Mouse (Mus musculus) adrenal gland, adult 2 months (tissue): ENCODE data around the gene Pck2. TPM values are rescaled to one million over a fixed set of nuclear protein-coding genes. Genes with fewer than 3 reads are reported as not detected.

Source experiments
- DNase-seq: peaks from one replicate; pipeline ENCODE4 v3.0.0; 2021
- polyA plus RNA-seq: library from polyadenylated mRNA; depleted of rRNA; stranded (reverse); fragments of >200 nt; gene quantifications from 2 replicates; pipeline ENCODE4 v1.2.3, GENCODE M21; 2012
- total RNA-seq, 2 experiments: library from RNA; stranded (reverse); gene quantifications; 2 replicates each; pipeline ENCODE4 v1.2.3; 2021

The Pck2 gene
- total and polyA plus RNA-seq, 3 experiments, result 21.3 to 50.9 (median 28.6) TPM

DNA sequence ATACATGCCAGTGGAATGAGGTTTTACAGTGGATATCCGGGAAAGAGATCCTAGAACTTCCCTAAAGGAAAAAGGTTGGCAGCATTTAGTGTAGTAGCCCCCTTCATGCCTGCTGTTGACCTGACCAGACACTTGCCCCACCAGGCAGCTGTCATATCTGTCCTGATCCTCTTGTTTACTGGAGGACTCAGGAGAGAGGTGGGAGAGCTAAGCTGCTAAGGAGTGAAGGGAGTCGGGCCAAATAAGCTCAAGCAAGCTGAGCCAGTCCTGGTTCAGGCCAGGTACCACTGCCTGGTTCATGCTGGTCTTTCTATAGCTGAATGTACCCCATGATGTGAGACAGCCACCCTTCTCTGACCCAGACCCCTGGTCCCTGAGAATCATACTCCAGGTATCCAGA, 13.4 kb upstream of the Pck2 start:
- no peak for DNase-seq

DNA sequence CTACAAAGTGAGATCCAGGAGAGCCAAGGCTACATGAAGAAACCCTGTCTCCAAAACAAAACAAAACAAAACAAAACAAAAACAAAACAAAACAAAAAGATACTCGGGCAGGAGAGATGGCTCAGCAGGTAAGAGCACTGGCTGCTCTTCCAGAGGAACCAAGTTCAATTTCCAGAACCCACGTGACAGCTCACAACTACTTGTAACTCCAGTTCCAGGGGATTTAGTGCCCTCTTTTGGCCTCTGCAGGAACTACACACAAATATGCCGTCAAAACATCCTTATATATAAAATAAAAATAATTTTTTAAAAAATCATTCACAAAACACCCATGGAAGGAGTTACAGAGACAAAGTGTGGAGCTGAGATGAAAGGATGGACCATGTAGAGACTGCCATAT, 12.1 kb upstream of the Pck2 start:
- no peak for DNase-seq

DNA sequence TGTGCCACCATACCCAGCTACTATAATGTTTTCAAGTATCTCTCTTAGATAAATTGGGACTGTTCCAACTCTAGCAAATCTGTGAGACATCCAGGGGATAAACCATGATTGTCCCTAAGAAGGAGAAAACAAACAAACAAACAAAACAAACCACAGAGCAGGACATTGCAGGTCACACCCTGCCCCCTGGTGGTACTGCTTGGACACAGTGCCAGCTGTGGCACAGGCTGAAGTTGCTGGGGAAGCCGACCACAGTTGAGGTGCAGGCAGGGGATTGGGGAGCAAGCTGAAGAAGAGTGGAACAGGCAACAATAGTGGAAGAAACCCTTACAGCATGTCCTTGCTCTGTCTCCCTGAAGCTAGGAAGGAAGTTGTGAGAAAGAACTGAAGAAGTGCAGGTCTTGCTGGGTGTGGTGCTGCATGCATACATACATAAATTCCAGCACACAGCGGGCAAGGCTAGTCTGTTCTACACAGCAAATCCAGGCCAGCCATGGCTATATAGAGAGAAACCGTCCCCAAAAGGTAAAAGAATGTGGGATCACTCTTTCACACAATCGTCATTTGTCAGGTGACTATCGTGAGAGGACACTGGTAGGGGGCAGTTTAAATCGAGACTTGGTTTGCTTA, 3.8 kb upstream of the Pck2 start:
- DNase-seq, result peak; percentile 50

DNA sequence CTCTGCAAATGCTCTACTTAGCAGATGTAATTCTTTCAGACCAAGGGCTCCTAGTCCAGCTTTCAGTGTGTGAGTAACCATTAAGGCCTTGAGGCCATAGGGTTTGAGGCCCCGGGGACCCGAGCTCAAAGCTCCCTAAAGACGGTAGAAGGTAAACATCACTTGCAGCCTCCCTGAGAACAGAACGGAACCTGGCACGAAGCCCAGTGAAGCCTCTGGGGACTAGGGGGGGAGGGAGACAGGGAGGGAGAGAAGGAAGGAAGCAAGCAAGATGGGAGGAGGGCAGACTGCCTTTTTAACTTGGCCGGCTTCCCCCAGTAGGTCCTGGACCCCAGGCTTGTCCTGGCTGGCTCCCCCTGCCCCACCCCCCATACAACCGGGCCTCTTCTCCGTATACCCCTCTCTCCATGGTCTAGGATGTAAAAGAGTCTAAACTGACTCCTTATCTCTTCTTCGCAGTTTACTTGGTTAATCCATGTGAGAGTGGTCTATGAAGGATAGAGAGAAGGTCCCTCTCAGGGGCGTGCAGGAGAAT, 788 bp downstream of the Pck2 start:
- peak; percentile 84 for DNase-seq

DNA sequence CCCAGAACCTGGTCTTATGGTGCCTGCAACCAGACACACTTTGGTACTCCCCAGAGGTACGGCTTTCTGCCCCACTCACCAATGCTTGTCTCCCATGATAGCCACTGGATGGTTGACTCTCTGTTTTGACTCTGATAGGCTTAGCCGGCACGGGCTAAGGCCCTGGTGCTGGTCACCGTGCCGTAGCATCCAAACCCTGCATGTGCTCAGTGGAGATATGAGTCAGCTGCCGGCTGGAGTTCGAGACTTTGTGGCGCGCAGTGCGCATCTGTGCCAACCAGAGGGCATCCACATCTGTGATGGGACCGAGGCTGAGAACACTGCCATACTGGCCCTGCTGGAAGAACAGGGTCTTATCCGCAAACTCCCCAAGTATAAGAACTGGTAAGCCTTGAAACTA, 2.2 kb downstream of the Pck2 start:
- no peak for DNase-seq

DNA sequence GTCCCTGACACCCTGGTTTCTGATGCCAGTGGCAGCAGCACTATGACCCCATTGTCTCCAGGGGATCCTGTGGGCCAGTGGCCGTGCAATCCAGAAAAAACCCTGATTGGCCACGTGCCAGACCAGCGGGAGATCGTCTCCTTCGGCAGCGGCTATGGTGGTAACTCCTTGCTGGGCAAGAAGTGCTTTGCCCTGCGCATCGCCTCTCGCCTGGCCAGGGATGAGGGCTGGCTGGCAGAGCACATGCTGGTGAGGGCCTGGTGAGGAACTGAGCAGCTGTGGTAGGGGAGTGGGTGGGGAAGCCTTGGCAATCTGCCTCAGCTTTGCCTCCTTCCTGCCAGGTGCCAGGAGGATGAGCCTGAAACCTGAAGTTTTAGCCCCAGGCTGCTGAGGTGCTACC, 4.3 kb downstream of the Pck2 start:
- no peak for DNase-seq

DNA sequence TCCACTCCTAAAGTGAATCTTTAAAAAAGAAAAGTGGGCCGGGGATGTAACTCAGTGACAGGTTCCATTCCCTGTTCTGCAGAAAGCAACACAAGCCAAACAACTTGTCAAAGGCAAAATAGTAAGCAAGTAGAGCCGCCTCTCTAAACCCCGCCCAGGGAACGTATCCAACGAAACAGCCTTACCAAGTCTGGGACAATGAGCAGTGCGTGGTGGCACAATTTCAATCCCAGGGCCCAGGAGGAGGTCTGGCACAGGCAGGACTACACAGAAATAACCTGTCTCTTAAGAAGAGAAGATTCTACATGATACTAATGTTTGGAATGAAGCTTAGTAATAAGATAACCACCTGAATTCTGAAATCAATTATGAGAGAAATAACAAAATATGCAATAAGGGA, 10.1 kb downstream of the Pck2 start:
- no peak for DNase-seq

DNA sequence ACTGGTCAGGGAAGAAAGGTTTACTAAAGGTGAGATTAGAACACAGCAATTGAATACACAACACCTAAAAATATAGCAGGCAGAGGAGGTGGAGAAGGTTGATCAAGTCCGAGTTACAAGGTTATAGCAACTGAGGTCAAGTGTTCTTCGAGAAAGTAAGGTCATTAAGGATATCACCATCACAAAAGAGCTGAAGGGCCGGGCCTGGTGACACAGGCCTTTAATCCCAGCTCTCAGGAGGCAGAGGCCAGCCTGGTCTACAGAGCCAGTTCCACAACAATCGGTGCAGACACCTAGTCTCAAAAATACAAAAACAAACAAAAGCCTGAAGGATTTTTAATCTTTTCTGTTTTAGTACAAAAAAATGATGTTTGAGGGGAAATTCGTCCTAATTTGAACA, 11.3 kb downstream of the Pck2 start:
- DNase-seq, result no peak

DNA sequence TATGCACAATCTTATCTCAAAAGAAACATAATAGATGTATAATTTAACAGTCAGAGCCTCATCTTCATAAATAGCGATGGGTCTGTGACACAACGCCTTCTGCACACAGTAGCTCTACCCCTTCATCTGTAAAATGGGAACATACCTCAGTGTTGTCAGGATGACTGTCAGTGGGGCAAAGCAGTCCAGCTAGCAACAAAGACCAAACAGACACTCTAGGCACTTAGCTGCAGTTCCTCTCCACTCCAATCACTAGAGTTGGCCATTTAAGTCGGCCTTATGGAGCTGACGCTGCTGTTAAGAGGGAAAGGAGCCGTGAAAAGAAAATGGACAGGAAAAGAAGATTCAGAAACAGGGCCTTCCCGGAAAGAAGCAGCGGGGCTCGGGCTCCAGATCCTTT, 11.7 kb downstream of the Pck2 start:
- no peak for DNase-seq

DNA sequence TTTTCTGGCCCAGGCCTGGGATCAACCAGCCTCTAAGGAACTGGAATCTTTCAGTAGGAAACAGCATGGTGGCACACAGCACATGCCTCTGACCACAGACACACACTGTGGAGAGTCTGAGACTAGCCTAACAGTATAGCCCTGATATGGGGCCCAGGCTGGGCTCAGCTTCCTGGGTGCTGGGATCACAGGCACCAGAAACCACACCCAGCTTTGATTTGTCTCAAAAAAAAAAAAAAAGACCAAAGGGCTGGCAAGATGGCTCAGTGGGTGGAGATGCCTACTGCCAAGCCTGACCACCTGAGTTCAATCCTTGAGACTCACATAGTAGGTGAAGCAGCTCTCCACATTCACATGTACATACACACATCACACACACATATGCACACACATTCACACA, 14.6 kb downstream of the Pck2 start:
- DNase-seq, result no peak

DNA sequence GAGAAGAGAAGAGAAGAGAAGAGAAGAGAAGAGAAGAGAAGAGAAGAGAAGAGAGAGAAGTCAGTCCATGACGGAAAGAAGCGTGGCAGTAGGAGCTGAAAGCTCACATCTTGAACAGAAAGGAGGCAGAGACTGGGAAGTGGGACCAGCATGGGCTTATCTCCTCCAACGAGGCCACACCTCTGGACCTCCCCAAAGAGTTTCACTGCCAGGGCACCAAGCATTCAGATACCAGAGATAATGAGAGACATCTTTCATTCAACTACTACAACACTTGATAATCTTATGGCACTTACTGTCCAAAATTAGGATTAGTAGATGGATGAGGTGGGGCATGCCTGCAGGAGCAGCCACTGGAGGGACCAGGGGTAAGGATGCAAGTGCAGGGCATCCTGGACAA, 15.7 kb downstream of the Pck2 start:
- no peak for DNase-seq

DNA sequence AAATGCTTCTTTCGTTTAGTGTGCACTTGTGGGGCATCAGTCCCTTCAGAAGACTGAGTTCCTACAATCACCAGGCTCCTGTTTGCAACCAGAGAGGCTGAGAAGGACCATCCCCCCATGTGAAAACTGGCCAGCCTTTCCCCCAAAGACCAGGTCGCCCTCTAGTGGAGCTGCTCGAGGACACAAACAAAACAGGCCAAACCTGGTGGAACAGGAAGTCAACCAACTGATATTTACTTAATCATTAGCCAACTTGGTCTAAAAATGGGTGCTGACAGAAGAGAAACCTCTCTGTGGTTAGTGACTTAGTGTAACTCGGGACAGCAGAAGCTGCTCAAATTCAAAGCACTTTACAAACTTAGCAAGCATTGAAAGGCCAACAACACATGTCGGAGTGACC, 16.9 kb downstream of the Pck2 start:
- DNase-seq, result peak; percentile 77

DNA sequence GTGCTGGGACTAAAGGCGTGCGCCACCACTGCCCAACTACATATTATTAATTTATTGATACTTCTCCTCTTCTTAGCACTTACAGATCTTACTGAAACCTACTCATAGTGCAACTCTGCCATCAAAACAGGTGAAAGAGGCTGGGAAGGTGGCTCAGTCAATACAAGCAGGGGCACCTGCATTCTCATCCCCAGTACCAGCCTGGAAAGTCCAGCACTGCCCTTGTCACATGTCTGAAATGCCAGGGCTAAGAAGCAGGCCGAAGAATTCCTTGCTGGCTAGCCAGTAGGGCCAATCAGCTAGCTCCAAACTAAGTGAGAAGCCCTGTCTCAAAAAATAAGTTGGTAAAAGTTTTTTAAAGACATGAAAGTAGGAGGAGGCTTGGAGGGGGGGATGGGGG, 17.5 kb downstream of the Pck2 start:
- DNase-seq, result no peak

DNA sequence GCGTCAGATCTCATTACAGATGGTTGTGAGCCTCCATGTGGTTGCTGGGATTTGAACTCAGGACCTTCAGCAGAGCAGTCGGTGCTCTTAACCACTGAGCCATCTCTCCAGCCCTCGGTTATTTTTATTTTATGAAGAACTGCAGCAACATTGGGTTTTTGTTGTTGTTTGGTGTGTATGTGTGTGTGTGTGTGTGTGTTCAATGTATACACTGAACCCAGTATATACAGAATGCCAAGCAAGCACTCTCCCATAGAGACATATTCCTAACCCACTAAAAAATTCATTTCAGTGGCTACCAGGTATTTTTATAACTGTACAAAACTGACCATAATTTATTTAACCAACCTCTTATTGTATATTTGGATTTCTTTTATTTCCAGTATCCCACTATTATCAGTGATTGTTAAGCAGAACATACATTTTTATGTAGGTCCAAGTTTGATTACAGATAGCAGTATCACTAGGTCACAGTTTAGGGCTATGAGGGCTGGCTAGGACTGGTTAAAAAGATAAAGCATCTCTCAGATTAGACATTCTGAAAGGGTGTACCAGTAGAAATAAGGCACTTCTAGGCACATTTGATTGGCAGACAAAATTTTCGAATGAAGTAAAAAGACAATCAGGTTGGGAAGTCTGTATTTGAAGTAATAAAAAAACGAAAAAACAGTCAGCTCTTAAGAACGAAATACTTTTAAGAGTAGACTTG, 18.8 kb downstream of the Pck2 start:
- DNase-seq, result no peak

DNA sequence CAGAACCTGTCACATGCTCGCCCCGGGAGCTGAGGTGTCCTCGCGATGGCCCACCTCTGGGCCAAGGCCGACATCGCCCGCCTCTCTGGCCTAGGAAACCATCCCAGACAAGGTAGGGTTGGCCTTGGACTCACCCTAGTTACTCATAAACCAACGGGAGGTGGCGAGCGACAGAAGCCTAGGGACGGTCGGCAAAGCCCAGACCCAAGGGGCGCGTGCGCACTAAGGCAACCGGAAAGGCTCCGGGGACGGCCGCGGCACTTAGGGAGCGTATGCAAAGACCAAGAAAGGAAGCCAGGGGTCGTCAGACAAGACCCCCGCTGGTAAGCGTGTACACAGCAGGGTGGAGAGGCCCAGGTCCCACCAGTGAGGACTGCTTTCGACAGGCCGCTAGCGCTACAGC, 19.7 kb downstream of the Pck2 start, which contains the start of gene Dcaf11:
Gene Dcaf11, plus strand, starts transcription at position 208 of the 403 bp plus-strand sequence.
- DNase-seq, result peak; percentile 94

DNA sequence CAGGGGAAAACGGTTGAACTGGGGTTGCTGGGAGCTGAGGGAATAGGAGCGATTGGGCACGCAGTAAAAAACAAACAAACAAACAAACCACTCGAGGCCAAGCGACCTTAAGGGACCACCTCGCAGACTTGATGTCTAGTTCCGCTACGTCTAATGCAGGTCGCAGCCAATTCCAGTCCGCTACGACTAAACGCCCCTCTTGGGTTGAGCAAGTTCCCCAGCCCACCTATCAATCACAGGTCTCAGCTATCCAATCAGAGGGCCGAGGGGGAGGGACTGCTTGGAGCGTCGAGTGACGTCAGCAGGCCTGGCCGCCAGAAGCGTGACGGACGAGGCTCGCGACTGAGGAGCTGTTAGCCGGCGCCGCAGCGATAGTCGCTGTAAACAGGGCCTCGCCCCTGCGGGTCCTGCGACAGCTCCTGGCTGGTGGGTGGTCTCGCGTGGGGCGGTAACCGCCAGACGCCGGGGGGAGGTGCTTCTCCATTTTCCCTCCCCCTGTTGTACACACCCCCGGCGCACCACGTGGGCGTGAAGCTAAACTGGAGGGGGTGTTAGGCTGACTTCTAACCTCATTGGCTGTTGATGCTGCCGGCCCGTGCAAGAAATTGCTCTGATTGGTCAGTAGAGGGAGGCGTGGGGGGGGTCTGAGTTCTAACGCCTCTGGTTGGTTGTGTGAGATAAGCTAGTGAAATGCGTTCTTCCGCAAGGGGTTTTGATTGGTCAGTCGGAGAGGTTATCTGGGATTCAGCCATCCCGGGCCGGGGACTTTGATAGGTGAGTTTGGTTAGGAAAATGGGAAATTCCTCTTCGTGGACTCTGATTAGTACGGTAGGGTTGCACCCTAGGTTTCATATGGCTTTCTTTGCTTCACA, 20.4 kb downstream of the Pck2 start, which contains the start of gene A730061H03Rik:
Gene A730061H03Rik, minus strand, starts transcription at position 205 of the 872 bp plus-strand sequence.
- peak; percentile 99 for DNase-seq

DNA sequence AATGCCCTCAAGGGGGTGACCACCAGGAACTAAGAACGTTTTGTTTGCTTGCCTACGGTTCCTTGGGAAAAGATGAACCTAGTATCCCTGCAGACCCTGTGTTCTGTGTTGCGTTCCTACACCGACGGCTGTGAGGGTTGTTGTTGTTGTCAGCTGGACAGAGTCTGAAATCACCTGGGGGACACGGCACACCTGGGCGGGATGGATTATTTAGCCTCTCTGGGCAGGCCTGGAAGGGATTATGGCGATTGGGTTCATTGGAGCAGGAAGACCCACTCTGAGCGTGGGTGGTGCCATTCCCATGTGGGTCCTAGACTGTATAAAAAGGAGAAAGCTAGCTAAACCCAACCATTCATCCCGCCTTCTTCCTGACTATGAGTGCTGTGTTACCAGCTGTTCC, 21.8 kb downstream of the Pck2 start:
- DNase-seq, result no peak

DNA sequence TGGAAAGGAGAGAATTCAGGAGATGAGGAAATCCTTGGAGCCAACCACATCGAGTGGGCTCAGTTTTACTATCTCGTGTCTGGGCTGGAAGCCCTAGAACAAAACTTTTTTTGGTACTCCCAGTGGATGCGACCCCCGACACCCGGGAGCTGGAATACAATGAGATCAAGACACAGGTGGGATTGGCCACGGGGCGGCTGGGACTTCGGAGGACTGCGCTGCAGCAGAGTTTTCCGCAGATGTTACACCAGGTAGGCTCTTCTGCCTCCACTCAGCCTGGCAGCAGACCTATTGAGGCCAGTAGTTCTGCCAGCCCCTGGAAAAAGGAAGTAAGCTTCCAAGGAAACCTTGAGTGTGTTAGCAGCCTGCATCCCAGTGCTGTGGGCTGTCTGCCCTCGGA, 23.2 kb downstream of the Pck2 start:
- DNase-seq, result no peak

DNA sequence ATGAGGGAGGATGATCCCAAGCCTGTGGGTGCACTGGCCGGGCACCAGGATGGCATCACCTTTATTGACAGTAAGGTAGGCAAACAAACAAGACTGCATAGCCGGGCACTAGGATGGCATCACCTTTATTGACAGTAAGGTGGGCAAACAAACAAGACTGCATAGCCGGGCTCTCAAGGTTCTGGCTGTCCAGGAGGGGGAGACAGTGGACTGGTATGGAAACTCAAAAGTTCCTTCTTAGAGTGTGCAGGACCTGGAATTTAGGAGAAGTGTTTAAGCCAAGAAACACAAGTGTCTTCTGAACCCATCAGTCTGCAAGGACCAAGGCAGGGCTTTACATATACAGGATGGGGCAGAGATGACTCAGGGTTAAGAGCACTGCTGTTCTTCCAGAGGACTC, 25.7 kb downstream of the Pck2 start:
- no peak for DNase-seq

DNA sequence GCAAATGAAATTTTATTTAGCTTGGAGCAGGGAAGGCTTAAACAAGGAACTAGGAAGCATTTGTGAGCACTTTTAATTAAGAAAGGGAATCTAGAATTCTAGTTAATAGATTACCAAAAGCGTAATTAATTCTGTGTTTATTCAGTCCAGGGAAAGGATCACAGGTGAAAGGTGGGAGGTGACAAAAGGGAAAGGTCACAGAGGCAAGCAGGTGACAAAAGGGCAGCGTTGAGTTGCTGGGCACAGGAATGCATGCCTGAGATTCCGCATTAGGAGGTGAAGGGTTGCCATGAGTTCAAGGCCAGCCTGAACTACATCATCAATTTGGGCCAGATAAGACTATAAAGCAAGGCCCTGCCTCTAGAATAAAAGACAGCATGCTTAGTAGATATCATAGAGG, 27.4 kb downstream of the Pck2 start:
- DNase-seq, result no peak

DNA sequence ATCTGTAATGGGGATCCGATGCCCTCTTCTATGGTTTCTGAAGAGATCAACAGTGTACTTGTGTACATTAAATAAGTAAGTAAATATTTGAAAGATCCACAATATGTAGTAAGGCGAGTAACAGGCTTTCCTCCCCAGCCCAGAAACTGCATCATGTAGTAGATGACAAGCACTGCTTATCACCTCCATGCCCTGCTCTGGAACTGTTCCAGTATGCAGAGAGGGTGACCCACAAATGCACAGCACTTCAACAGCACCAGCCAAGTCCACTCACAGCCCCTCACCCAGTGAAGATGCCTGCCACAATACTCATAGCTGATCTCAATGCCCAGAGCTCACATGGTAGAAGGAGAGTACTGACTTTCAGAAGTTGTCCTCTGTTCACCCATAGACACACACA, 30.5 kb downstream of the Pck2 start:
- no peak for DNase-seq

DNA sequence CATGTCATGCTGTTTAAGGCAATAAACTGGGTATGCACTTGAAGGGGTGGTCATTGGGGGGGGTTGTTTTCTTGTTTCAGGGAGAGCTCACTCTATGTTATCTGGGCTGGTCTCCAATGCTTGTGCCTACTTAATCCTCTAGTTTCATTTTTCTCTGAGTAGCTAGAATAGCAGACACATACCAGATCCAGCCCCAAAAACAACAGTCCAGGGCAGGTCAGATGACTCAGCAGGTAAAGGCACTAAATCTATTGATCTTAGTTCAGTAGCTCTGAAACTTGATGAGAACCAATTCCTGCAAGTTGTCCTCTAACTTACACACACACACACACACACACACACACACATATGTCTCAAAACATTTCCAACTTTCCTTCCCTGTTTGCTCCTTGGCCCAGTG, 31.7 kb downstream of the Pck2 start:
- DNase-seq, result no peak

DNA sequence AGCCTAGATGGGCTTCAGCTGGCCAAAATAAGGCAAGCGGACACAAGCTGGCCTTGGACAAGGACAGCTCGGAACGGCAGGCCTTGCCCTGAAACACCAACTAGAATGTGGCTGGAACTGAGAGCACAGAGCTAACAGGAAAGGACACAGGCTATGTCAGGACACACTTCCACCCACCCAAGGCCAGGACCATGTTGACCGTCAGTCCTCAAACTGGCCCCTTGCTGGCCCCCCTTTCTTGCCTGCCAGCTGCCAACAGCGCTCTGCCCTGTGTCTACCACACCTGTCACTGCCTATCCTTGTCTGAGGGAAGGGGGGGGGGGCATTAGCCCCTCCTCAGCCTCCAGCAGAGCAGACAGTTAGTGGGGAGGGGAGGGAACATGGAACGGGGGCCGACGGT, 35.2 kb downstream of the Pck2 start, which contains the start of gene Fitm1:
Gene Fitm1, plus strand, starts transcription at position 316 of the 400 bp plus-strand sequence.
- DNase-seq, result peak; percentile 37
